Mouse (Mus musculus): ENCODE data around the gene Tmem114. TPM values are rescaled to one million over a fixed set of nuclear protein-coding genes. Genes with fewer than 3 reads are reported as not detected.

The Tmem114 gene
- polyA plus RNA-seq, 1 experiment from 2014 or later, result 0.23 TPM

Other genes starting within 250 kb of the Tmem114 start
- 22.8 and 24.7 TPM in 2 replicates for gene Mettl22, start 45.7 kb upstream of the Tmem114 start, polyA plus RNA-seq (2015; fragmentation: Nextera tagmentation; extraction: Ambion mirVana)
- 35.9 and 36.1 TPM in 2 replicates for gene Abat, start 88.3 kb upstream of the Tmem114 start, polyA plus RNA-seq (2015; fragmentation: Nextera tagmentation; extraction: Ambion mirVana)
- gene Pmm2, start 212.5 kb upstream of the Tmem114 start, polyA plus RNA-seq (2015; fragmentation: Nextera tagmentation; extraction: Ambion mirVana), result 53.1 and 53.3 TPM in 2 replicates
- gene Tmem186, start 212.6 kb upstream of the Tmem114 start, polyA plus RNA-seq (2015; fragmentation: Nextera tagmentation; extraction: Ambion mirVana), result 21.1 and 21.8 TPM in 2 replicates
- 108 and 109 TPM in 2 replicates for gene Carhsp1, start 247.0 kb upstream of the Tmem114 start, polyA plus RNA-seq (2015; fragmentation: Nextera tagmentation; extraction: Ambion mirVana)